Mouse (Mus musculus) 3134 (cell line): ENCODE data around the gene Olfr488.
"Not testable (repeated sequence)": the region's sequence is repeated elsewhere in the genome, so short reads cannot be mapped to it uniquely, and the experiment has no call there.

ENCODE experiments used
- DNase-seq: peaks from one replicate; pipeline ENCODE4 v3.0.0-alpha.2; 2011; ENCODE audit warnings: low spot score; ENCODE audit not compliant: insufficient read length; ENCODE audit errors: extremely low read depth

Gene Olfr488

GRCm38 (mm10) chr7:108258247-108258646 lies at the start of gene Olfr488:
Gene Olfr488 (minus strand): TSS chr7:108258347.
- DNase-seq: no peak

- no peak for DNase-seq
These were observed 30.7 kb upstream of the Olfr488 start, which contains the start of gene Olfr490 for GRCm38 (mm10) chr7:108288834-108289233. Gene Olfr490 (minus strand): TSS chr7:108288934.

GRCm38 (mm10) chr7:108233551-108233950 lies 24.6 kb downstream of the Olfr488 start:
- DNase-seq: no peak

- DNase-seq: not testable (repeated sequence)
These were observed 43.6 kb downstream of the Olfr488 start, which contains the start of gene Olfr487 for GRCm38 (mm10) chr7:108214536-108214935. Gene Olfr487 (minus strand): TSS chr7:108214636.
